Mouse (Mus musculus): ENCODE measurements around the gene Klrb1c.
A peak's percentile ranks its signal among the peaks of the same experiment; 100 is the strongest.

The Klrb1c gene

GRCm38 (mm10) chr6:128789115-128789514 is at the start of gene Klrb1c:
Gene Klrb1c (minus strand): TSS chr6:128789215.
- DNase-seq (ENCODE audit: low read depth, low spot score) = peak; percentile 1

GRCm38 (mm10) chr6:128837454-128838341 is 48.7 kb upstream of the Klrb1c start:
- DNase-seq (ENCODE audit: low read depth, low spot score) = no peak

- DNase-seq (ENCODE audit: low read depth, low spot score) = peak; percentile 77
These were observed 47.9 kb upstream of the Klrb1c start for GRCm38 (mm10) chr6:128836955-128837334.

GRCm38 (mm10) chr6:128836191-128836954 is 47.4 kb upstream of the Klrb1c start:
- no peak for DNase-seq (ENCODE audit: low read depth, low spot score)

GRCm38 (mm10) chr6:128835571-128835970 is 46.6 kb upstream of the Klrb1c start:
- no peak for DNase-seq (ENCODE audit: low read depth, low spot score)

- no peak for DNase-seq (ENCODE audit: low read depth, low spot score)
These were observed 44.0 kb upstream of the Klrb1c start for GRCm38 (mm10) chr6:128833046-128833445.

- no peak for DNase-seq (ENCODE audit: low read depth, low spot score)
These were observed 40.8 kb upstream of the Klrb1c start for GRCm38 (mm10) chr6:128829837-128830236.

- DNase-seq (ENCODE audit: low read depth, low spot score) = no peak
These were observed 37.8 kb upstream of the Klrb1c start for GRCm38 (mm10) chr6:128826781-128827180.

GRCm38 (mm10) chr6:128826132-128826531 is 37.1 kb upstream of the Klrb1c start, which contains the start of the genes Gm44511 and Klrb1b:
Gene Gm44511 (minus strand): TSS chr6:128826315.
Gene Klrb1b (minus strand): TSS chr6:128826331.
- no peak for DNase-seq (ENCODE audit: low read depth, low spot score)

- no peak for DNase-seq (ENCODE audit: low read depth, low spot score)
These were observed 29.2 kb upstream of the Klrb1c start for GRCm38 (mm10) chr6:128818083-128818802.

- DNase-seq (ENCODE audit: low read depth, low spot score) = peak; percentile 88
These were observed 19.5 kb upstream of the Klrb1c start for GRCm38 (mm10) chr6:128808532-128808931.

- DNase-seq (ENCODE audit: low read depth, low spot score) = peak; percentile 79
These were observed 18.0 kb upstream of the Klrb1c start for GRCm38 (mm10) chr6:128807021-128807420.

- peak; percentile 82 for DNase-seq (ENCODE audit: low read depth, low spot score)
These were observed 16.0 kb upstream of the Klrb1c start for GRCm38 (mm10) chr6:128804823-128805640.

- DNase-seq (ENCODE audit: low read depth, low spot score) = peak; percentile 98
These were observed 14.2 kb upstream of the Klrb1c start for GRCm38 (mm10) chr6:128802999-128803857.

- no peak for DNase-seq (ENCODE audit: low read depth, low spot score)
These were observed 13.5 kb upstream of the Klrb1c start for GRCm38 (mm10) chr6:128802557-128802956.

GRCm38 (mm10) chr6:128800696-128801095 is 11.7 kb upstream of the Klrb1c start:
- peak; percentile 52 for DNase-seq (ENCODE audit: low read depth, low spot score)

GRCm38 (mm10) chr6:128799896-128800270 is 10.9 kb upstream of the Klrb1c start:
- peak; percentile 83 for DNase-seq (ENCODE audit: low read depth, low spot score)

GRCm38 (mm10) chr6:128799144-128799895 is 10.3 kb upstream of the Klrb1c start:
- DNase-seq (ENCODE audit: low read depth, low spot score) = peak; percentile 83

- DNase-seq (ENCODE audit: low read depth, low spot score) = peak; percentile 66
These were observed 9.7 kb upstream of the Klrb1c start for GRCm38 (mm10) chr6:128798772-128799143.

All from A20 (cell line).